Mouse (Mus musculus): ENCODE measurements at regions not wholly inside any gene's neighbourhood (a gene's known extent, or its start where the extent isn't known, plus 50 kb on each side); places are given as distances from the start of the nearest gene placed in this dataset.

GRCm38 (mm10) chr8:82459007-82459406, 56.0 kb upstream of the Il15 start:
- Histone ChIP-seq H3K36me3 (ENCODE audit: control insufficient read depth, insufficient read depth, low read length) (no peaks in the 10 kb centered on the region), H3K4me3 (ENCODE audit: extremely low read depth, insufficient read depth, insufficient read length) (no peak overlapping the region), H3K27ac (ENCODE audit: insufficient read depth, low read length) (no peak overlapping the region), H3K27me3 (ENCODE audit: control insufficient read depth, insufficient read depth, low read length) (no peaks in the 10 kb centered on the region), H3K4me1 (ENCODE audit: control insufficient read depth, insufficient read depth, insufficient read length) (no peaks in the 10 kb centered on the region)
- no peak for DNase-seq (ENCODE audit: low read depth in 1 of 2, low spot score in 2 of 2)
- no peak for TF ChIP-seq POLR2A (IDR thresholded peaks at IDR 0.05; ENCODE audit: low read depth, low read length)
- no peak for TF ChIP-seq CTCF (IDR thresholded peaks at IDR 0.05; ENCODE audit: extremely low read depth, insufficient read depth, insufficient read length, insufficient replicate concordance)

GRCm38 (mm10) chr8:82454056-82454455, 51.0 kb upstream of the Il15 start:
- DNase-seq (ENCODE audit: low read depth in 1 of 2, low spot score in 2 of 2) = no peak
- H3K4me3 ChIP-seq (ENCODE audit: extremely low read depth, insufficient read depth, insufficient read length) = no peak overlapping the region
- no peak overlapping the region for H3K27ac ChIP-seq (ENCODE audit: insufficient read depth, low read length)
- 87% methylated on average over 4 of the region's 4 CpGs for WGBS
- no peak for TF ChIP-seq CTCF (IDR thresholded peaks at IDR 0.05; ENCODE audit: extremely low read depth, insufficient read depth, insufficient read length, insufficient replicate concordance)
- no peak for TF ChIP-seq POLR2A (IDR thresholded peaks at IDR 0.05; ENCODE audit: low read depth, low read length)
- H3K4me1 ChIP-seq (ENCODE audit: control insufficient read depth, insufficient read depth, insufficient read length) = no peaks in the 10 kb centered on the region
- no peaks in the 10 kb centered on the region for H3K36me3 ChIP-seq (ENCODE audit: control insufficient read depth, insufficient read depth, low read length)
- no peaks in the 10 kb centered on the region for H3K27me3 ChIP-seq (ENCODE audit: control insufficient read depth, insufficient read depth, low read length)

Measured in spleen, adult 2 months (tissue).